In the genomic region with DNA sequence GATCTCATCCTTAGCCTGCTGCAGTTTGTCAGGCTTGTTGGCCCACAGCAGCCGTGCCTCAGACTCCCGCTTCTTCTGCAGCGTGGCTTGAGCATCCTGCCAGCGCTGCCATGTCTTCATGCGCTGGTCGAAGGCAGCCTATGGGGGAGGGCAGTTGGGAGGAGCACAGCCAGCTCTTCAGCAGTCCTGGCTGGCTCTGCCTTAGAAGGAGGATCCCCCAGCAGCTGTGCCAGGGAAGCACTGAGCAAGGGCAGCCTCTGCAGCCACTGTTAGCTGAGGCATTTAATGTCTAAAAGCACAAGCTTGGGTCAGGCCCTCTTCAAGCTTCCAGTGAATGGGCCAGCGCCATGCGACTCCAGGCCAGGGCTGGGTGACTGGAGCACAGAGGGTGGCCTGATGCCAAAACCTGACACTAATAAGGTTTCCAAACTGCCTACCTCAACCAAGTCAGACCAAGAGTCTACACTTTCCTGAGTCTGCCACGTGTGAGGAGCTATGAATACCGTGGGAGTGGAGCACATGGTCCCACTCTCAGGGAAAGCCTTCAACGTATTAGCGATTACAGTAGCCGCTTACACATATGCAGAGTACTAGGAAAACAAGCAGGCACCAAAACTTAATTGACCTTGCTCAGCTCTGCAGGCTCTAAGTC, we compare ENCODE assay signal across 14 mouse cellular contexts. TPM values are rescaled to one million over a fixed set of nuclear protein-coding genes. Genes with fewer than 3 reads are reported as not detected.
DNase-seq lines count a peak whose midpoint lies in the region; ATAC-seq lines count a peak whose summit lies in the region.
"Had no signal": no experiment of that assay in that cellular context is flagged by ENCODE, and none has a peak within 500 bp of the region (broad histone marks: within the 10 kb centered on the region; RNA-seq: fewer than 3 reads in every experiment).

No protein-coding gene starts in this region.

- H3K4me3 ChIP-seq in liver, embryonic 13.5 days (replicated peaks) = no peak overlapping the region
- no peak overlapping the region for H3K4me3 ChIP-seq in liver, embryonic 12.5 days
- no peak overlapping the region for H3K4me3 ChIP-seq in intestine, embryonic 15.5 days (replicated peaks)
- H3K4me3 ChIP-seq: left cerebral cortex, adult 2 months; midbrain, embryonic 12.5 days; neural tube, embryonic 13.5 days had no signal

- peaks cover 21% of the 10 kb centered on the region for H3K4me1 ChIP-seq in liver, embryonic 13.5 days (replicated peaks)
- H3K4me1 ChIP-seq in liver, embryonic 12.5 days = peaks cover 13% of the 10 kb centered on the region
- peaks cover 13% of the 10 kb centered on the region for H3K4me1 ChIP-seq in intestine, embryonic 15.5 days (replicated peaks)
- H3K4me1 ChIP-seq: midbrain, embryonic 12.5 days had no signal

- WGBS in liver, embryonic 13.5 days (ENCODE audit: insufficient replicate concordance) = 91% methylated on average over 13 of the region's 13 CpGs
- WGBS in liver, embryonic 12.5 days (ENCODE audit: insufficient replicate concordance) = 89% methylated on average over 13 of the region's 13 CpGs
- WGBS in intestine, embryonic 15.5 days = 83% methylated on average over 13 of the region's 13 CpGs

- H3K27me3 ChIP-seq in liver, embryonic 13.5 days = no peaks in the 10 kb centered on the region
- no peaks in the 10 kb centered on the region for H3K27me3 ChIP-seq in liver, embryonic 12.5 days (replicated peaks)
- no peaks in the 10 kb centered on the region for H3K27me3 ChIP-seq in intestine, embryonic 15.5 days (replicated peaks)
- H3K27me3 ChIP-seq: midbrain, embryonic 12.5 days; neural tube, embryonic 13.5 days had no signal

- DNase-seq in frontal cortex, postnatal 14 days (ENCODE audit: low spot score in 2 of 2) = no peak
- no peak for DNase-seq in liver, embryonic 13.5 days
- DNase-seq in adipocyte (ENCODE audit: low spot score) = peak; percentile 25
- DNase-seq in c-Kit-positive CD71-positive TER-119-positive erythroid progenitor cells, embryonic 14.5 days (ENCODE audit: low spot score) = no peak
- no peak for DNase-seq in left cerebral cortex, postnatal 36 days (ENCODE audit: low spot score in 2 of 2)
- DNase-seq: cerebellum, adult 8-10 months; heart, adult 18-20 months; liver, postnatal 0 days had no signal

- peaks cover 93% of the 10 kb centered on the region for H3K36me3 ChIP-seq in liver, embryonic 13.5 days
- peaks cover 97% of the 10 kb centered on the region for H3K36me3 ChIP-seq in liver, embryonic 12.5 days
- peaks cover 62% of the 10 kb centered on the region for H3K36me3 ChIP-seq in intestine, embryonic 15.5 days

- ATAC-seq in frontal cortex, adult (ENCODE audit: low TSS enrichment) = peak; percentile 50
- ATAC-seq in liver, embryonic 13.5 days (ENCODE audit: low read depth) = no peak
- no peak for ATAC-seq in liver, embryonic 12.5 days
- 0 out of 2 replicates have a peak, but pooled peaks have one; percentile 10 for ATAC-seq in intestine, embryonic 15.5 days
- ATAC-seq: liver, postnatal 0 days had no signal

- H3K27ac ChIP-seq in liver, embryonic 13.5 days = 0 out of 2 replicates have a peak overlapping the region, but pooled peaks have one; percentile 6
- no peak overlapping the region for H3K27ac ChIP-seq in liver, embryonic 12.5 days
- H3K27ac ChIP-seq in intestine, embryonic 15.5 days = 0 out of 2 replicates have a peak overlapping the region, but pooled peaks have one; percentile 32
- H3K27ac ChIP-seq: left cerebral cortex, adult 2 months; midbrain, embryonic 12.5 days had no signal

- H3K9ac ChIP-seq in liver, embryonic 13.5 days = no peak overlapping the region; the same call in none of the 2 replicates
- no peak overlapping the region for H3K9ac ChIP-seq in liver, embryonic 12.5 days
- no peak overlapping the region for H3K9ac ChIP-seq in intestine, embryonic 15.5 days
- H3K9ac ChIP-seq: liver, postnatal 0 days; midbrain, embryonic 12.5 days; neural tube, embryonic 13.5 days had no signal

- H3K4me2 ChIP-seq in liver, embryonic 13.5 days = no peak overlapping the region
- no peak overlapping the region for H3K4me2 ChIP-seq in liver, embryonic 12.5 days
- H3K4me2 ChIP-seq in intestine, embryonic 15.5 days (replicated peaks) = no peak overlapping the region
- H3K4me2 ChIP-seq: midbrain, embryonic 12.5 days; neural tube, embryonic 13.5 days had no signal

- intact Hi-C loops in left cerebral cortex, postnatal 36 days (cut with DNase I) = no loop called here

- H3K9me3 ChIP-seq in liver, embryonic 13.5 days (replicated peaks) = no peaks in the 10 kb centered on the region
- H3K9me3 ChIP-seq in liver, embryonic 12.5 days (replicated peaks) = no peaks in the 10 kb centered on the region
- H3K9me3 ChIP-seq in intestine, embryonic 15.5 days = no peaks in the 10 kb centered on the region
- H3K9me3 ChIP-seq: midbrain, embryonic 12.5 days; neural tube, embryonic 13.5 days had no signal

RNA-seq across cellular contexts. Expression of gene Snx22, which starts 21.2 kb away (rescaled TPM):
- 29.2 and 31.4 TPM in 2 replicates for polyA plus RNA-seq in liver, embryonic 13.5 days (2015; fragmentation: Nextera tagmentation; extraction: Ambion mirVana)
- polyA plus RNA-seq in liver, embryonic 12.5 days (2016; fragmentation: Nextera tagmentation; extraction: Ambion mirVana) = 29.6 and 33.4 TPM in 2 replicates
- polyA plus RNA-seq in intestine, embryonic 15.5 days (2015; fragmentation: Nextera tagmentation; extraction: Ambion mirVana) = 1.1 and 1.4 TPM in 2 replicates
- total RNA-seq in left cerebral cortex, postnatal 36 days (2021) = 1 to 10 TPM; 3.3 to 4.1 TPM

RNA-seq across cellular contexts. Expression of gene Ppib, which starts 30.7 kb away (rescaled TPM):
- 380 and 383 TPM in 2 replicates for polyA plus RNA-seq in liver, embryonic 13.5 days (2015; fragmentation: Nextera tagmentation; extraction: Ambion mirVana)
- polyA plus RNA-seq in liver, embryonic 12.5 days (2016; fragmentation: Nextera tagmentation; extraction: Ambion mirVana) = 392 and 399 TPM in 2 replicates
- polyA plus RNA-seq in intestine, embryonic 15.5 days (2015; fragmentation: Nextera tagmentation; extraction: Ambion mirVana) = 638 and 715 TPM in 2 replicates
- 100 to 1,000 TPM; 172 to 181 TPM for total RNA-seq in left cerebral cortex, postnatal 36 days (2021)

RNA-seq across cellular contexts. Expression of gene Snx1, which starts 35.7 kb away (rescaled TPM):
- polyA plus RNA-seq in liver, embryonic 13.5 days (2015; fragmentation: Nextera tagmentation; extraction: Ambion mirVana) = 79.7 and 94.6 TPM in 2 replicates
- polyA plus RNA-seq in liver, embryonic 12.5 days (2016; fragmentation: Nextera tagmentation; extraction: Ambion mirVana) = 89.6 and 95.1 TPM in 2 replicates
- 137 and 144 TPM in 2 replicates for polyA plus RNA-seq in intestine, embryonic 15.5 days (2015; fragmentation: Nextera tagmentation; extraction: Ambion mirVana)
- 10 to 100 TPM; 71.1 to 76.1 TPM for total RNA-seq in left cerebral cortex, postnatal 36 days (2021)

RNA-seq across cellular contexts. Expression of gene Ciao2a, which starts 35.7 kb away (rescaled TPM):
- polyA plus RNA-seq in liver, embryonic 13.5 days (2015; fragmentation: Nextera tagmentation; extraction: Ambion mirVana) = 196 and 222 TPM in 2 replicates
- 199 TPM in 2 replicates for polyA plus RNA-seq in liver, embryonic 12.5 days (2016; fragmentation: Nextera tagmentation; extraction: Ambion mirVana)
- polyA plus RNA-seq in intestine, embryonic 15.5 days (2015; fragmentation: Nextera tagmentation; extraction: Ambion mirVana) = 215 and 218 TPM in 2 replicates
- 10 to 100 TPM; 26.4 to 28.0 TPM for total RNA-seq in left cerebral cortex, postnatal 36 days (2021)

Comparison
In these comparisons a context has a peak if more than half of its experiments do, and no peak if none do; other contexts are left out.
1. ATAC-seq: peak in frontal cortex, adult (single experiment) and intestine, embryonic 15.5 days (single experiment); none in liver, embryonic 13.5 days (single experiment) and liver, embryonic 12.5 days (single experiment).
2. RNA of gene Snx22, which starts 21.2 kb away (polyA plus RNA-seq): 29.6 to 33.4 TPM in liver, embryonic 12.5 days and 29.2 to 31.4 TPM in liver, embryonic 13.5 days; 1.1 to 1.4 TPM in intestine, embryonic 15.5 days; every median in the first group is over 10 times any median in the second.